Mouse (Mus musculus) G1E (cell line): ENCODE data around the gene Adal.

Source experiments
- CTCF ChIP-seq: IDR thresholded peaks from 2 replicates; pipeline ENCODE4 v1.5.1; 2012; ENCODE audit warnings: low read depth, low read length, inconsistent platforms, mixed read lengths
- POLR2AphosphoS5 ChIP-seq: IDR thresholded peaks from 2 replicates; pipeline ENCODE4 v1.6.1; 2012; ENCODE audit warnings: low read depth, low read length, inconsistent platforms; ENCODE audit not compliant: insufficient replicate concordance
- TAL1 ChIP-seq: conservative IDR thresholded peaks from 2 replicates; pipeline ENCODE4 v1.6.1; 2012; ENCODE audit warnings: low read depth, low read length, inconsistent platforms, mixed read lengths

DNA sequence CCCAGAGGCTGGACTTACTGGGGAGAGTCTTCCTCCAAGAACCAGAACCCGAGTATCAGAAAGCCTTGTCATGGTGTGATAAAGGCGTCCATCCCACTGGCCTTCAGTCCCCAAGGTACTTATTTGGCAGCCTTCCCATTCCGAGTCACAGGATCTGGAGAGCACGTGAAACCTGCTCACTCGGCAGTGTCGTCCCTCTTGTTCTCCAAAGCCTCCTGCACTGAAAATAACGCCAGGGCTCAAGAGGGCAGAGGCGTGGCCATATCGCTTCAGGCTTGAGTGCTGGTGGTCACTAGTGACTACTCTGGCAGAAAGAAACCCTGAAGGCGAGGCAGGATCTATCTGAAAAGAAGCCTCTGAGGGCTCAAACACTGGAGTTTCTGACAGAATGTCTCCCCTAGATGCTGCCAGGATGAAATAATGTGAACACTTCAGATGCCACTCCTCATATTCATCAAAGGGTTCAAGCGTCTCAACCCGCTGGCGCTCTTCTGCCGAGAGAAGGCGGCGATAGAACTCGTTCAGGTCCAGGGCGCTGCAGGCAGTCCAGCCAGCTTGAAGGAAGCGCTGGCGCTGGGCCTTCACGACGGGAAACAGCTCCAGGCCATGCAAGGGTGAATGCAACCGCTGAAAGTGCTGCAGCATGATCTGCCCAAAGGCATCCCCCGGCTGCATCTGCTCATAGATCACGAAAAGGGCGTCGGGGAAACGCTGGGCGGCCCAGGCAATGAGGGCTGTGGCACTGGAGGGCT lies 786 bp upstream of the Adal start:
- TF ChIP-seq CTCF (no peak), TAL1 (no peak), POLR2AphosphoS5 (no peak)
